Comparison of ENCODE assay signal across 18 mouse cellular contexts in the genomic region with DNA sequence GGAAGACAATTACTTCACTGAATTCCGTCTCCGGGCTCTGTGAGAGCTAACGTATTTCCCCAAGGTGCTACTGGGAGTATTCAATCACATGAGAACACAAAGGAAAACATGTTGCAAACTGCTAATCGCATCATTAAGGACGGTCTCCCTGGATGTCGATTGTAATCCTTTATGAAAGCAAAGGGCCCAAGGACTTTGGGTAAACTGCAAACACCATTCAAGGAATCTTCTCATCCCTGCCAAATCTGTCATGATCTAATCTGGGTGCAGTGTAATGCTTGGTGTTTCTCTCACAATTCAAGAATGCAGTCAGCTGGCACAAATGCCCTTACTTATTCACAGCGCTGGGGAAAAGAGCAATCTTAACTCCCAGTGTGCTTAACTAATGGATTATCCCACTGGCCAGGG.
A peak's percentile ranks its signal among the peaks of the same experiment; 100 is the strongest.
DNase-seq lines count a peak whose midpoint lies in the region; ATAC-seq lines count a peak whose summit lies in the region.
"Had no signal": no experiment of that assay in that cellular context is flagged by ENCODE, and none has a peak within 500 bp of the region (broad histone marks: within the 10 kb centered on the region; RNA-seq: fewer than 3 reads in every experiment).

No protein-coding gene starts in this region.

- H3K79me2 ChIP-seq in macrophage (ENCODE audit: inconsistent target): peaks cover 34% of the 10 kb centered on the region; the same call in 1 of the 2 replicates

- H3K9ac ChIP-seq in heart, embryonic 15.5 days: no peak overlapping the region
- H3K9ac ChIP-seq in forebrain, embryonic 11.5 days (ENCODE audit: low read length): no peak overlapping the region
- H3K9ac ChIP-seq: liver, embryonic 12.5 days; stomach, embryonic 15.5 days had no signal

- peak overlapping the region; percentile 20; the same call in 1 of the 2 replicates for H3K27ac ChIP-seq in heart, embryonic 15.5 days
- H3K27ac ChIP-seq in forebrain, embryonic 11.5 days (ENCODE audit: low read depth, low read length): no peak overlapping the region
- peak overlapping the region; percentile 70 for H3K27ac ChIP-seq in macrophage
- H3K27ac ChIP-seq: left cerebral cortex, adult 2 months; liver, embryonic 12.5 days; stomach, embryonic 15.5 days had no signal

- no peak for ATAC-seq in heart, embryonic 15.5 days (replicated peaks; ENCODE audit: insufficient number of reproducible peaks, insufficient read depth, low FRiP score, low read depth)
- peak; percentile 80 for ATAC-seq in forebrain, embryonic 11.5 days (replicated peaks; ENCODE audit: low FRiP score)
- ATAC-seq: liver, embryonic 12.5 days had no signal

- H3K9me3 ChIP-seq in heart, embryonic 15.5 days (replicated peaks): no peaks in the 10 kb centered on the region
- H3K9me3 ChIP-seq in forebrain, embryonic 11.5 days (ENCODE audit: control insufficient read depth, low read length): no peaks in the 10 kb centered on the region
- H3K9me3 ChIP-seq: liver, embryonic 12.5 days; stomach, embryonic 15.5 days had no signal

- DNase-seq in heart, adult 8-10 months (ENCODE audit: low spot score): no peak
- peak; percentile 84 for DNase-seq in Muller cell, postnatal 12 days (ENCODE audit: inconsistent ontology term)
- peak; percentile 50 for DNase-seq in forebrain, embryonic 11.5 days (ENCODE audit: low spot score)
- DNase-seq in ovary, postnatal 14 days (ENCODE audit: low spot score): no peak
- DNase-seq in urinary bladder, adult 18-20 months (ENCODE audit: low spot score in 2 of 2): no peak
- DNase-seq in left cerebral cortex, postnatal 25 days (ENCODE audit: low spot score in 2 of 2): no peak
- DNase-seq: cerebellum, postnatal 25 days; gastrocnemius, postnatal 14 days; kidney, postnatal 4 days; lung, postnatal 14 days; right cerebral cortex, postnatal 14 days; thymus, postnatal 4 days had no signal

- H3K36me3 ChIP-seq in heart, embryonic 15.5 days: no peaks in the 10 kb centered on the region
- no peaks in the 10 kb centered on the region for H3K36me3 ChIP-seq in forebrain, embryonic 11.5 days (ENCODE audit: control insufficient read depth, insufficient read depth, low read length)
- no peaks in the 10 kb centered on the region for H3K36me3 ChIP-seq in macrophage (ENCODE audit: inconsistent target)
- H3K36me3 ChIP-seq: liver, embryonic 12.5 days; stomach, embryonic 15.5 days had no signal

- intact Hi-C loops in left cerebral cortex, postnatal 25 days (cut with DNase I): no loop called here

- peaks cover 16% of the 10 kb centered on the region for H3K4me1 ChIP-seq in heart, embryonic 15.5 days (replicated peaks)
- peaks cover 2% of the 10 kb centered on the region; the same call in 1 of the 2 replicates for H3K4me1 ChIP-seq in forebrain, embryonic 11.5 days (replicated peaks; ENCODE audit: control insufficient read depth, insufficient read depth, low read length)
- H3K4me1 ChIP-seq: stomach, embryonic 15.5 days had no signal

- no peaks in the 10 kb centered on the region for H3K27me3 ChIP-seq in heart, embryonic 15.5 days
- H3K27me3 ChIP-seq in forebrain, embryonic 11.5 days (ENCODE audit: control insufficient read depth, insufficient read depth, low read length): peaks cover 42% of the 10 kb centered on the region
- H3K27me3 ChIP-seq: liver, embryonic 12.5 days; stomach, embryonic 15.5 days had no signal

- 61% methylated on average over 7 of the region's 7 CpGs for WGBS in heart, embryonic 15.5 days
- 19% methylated on average over 7 of the region's 7 CpGs for WGBS in forebrain, embryonic 11.5 days
- 95% methylated on average over 7 of the region's 7 CpGs for WGBS in macrophage (ENCODE audit: missing documents)

- H3K4me2 ChIP-seq in heart, embryonic 15.5 days: no peak overlapping the region
- no peak overlapping the region for H3K4me2 ChIP-seq in forebrain, embryonic 11.5 days (ENCODE audit: low read depth, low read length, severe bottlenecking)
- H3K4me2 ChIP-seq: liver, embryonic 12.5 days; stomach, embryonic 15.5 days had no signal

- H3K4me3 ChIP-seq in heart, embryonic 15.5 days: no peak overlapping the region
- no peak overlapping the region for H3K4me3 ChIP-seq in forebrain, embryonic 11.5 days (ENCODE audit: low read depth, low read length)
- no peak overlapping the region for H3K4me3 ChIP-seq in macrophage (ENCODE audit: inconsistent target)
- H3K4me3 ChIP-seq: left cerebral cortex, adult 2 months; liver, embryonic 12.5 days; myocyte; stomach, embryonic 15.5 days had no signal

Comparison
In these comparisons a context has a peak if more than half of its experiments do, and no peak if none do; other contexts are left out.
1. DNase-seq: peak in Muller cell, postnatal 12 days (single experiment) and forebrain, embryonic 11.5 days (single experiment); none in heart, adult 8-10 months (single experiment), ovary, postnatal 14 days (single experiment), urinary bladder, adult 18-20 months (0 of 2) and left cerebral cortex, postnatal 25 days (0 of 2).